Mouse (Mus musculus) ovary, postnatal 14 days (tissue): ENCODE measurements around the gene Scyl1.

Experiments used
- DNase-seq: peaks from one replicate; pipeline ENCODE4 v3.0.0; 2022; ENCODE audit warnings: low spot score

The Scyl1 gene

GRCm38 (mm10) chr19:5742241-5742641 lies 29.0 kb downstream of the Scyl1 start:
- no peak for DNase-seq

DNA sequence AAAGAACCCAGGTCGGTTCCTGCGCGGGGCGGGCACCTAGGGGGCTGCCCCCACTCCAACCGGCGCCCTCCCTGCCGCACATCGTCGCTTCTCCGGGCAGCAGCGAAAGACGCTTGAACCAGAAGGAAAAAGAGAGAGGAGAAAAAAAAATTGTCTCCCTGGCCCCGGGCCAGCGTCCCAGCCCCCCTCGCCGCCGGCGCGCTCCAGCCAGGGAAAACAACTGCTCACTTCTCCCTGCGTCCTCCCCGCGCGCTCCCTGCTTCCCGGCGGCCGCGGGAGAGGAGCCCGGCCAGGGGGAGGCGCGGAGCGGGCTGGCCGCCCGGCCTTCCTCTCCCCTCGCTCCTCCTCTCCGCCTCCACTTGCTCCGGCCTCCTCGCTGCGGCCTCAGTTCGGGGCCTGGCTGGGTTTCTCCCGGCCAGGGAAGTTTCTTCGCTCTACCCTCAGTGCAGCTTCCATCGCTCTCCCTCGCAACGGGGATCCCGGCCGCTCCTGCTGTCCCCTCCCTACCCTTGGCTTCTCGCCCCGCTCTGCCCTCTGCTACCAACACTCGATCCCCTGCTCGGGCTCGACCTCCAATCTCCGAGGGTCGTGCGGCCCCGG lies 29.5 kb downstream of the Scyl1 start:
- peak; percentile 87 for DNase-seq

- peak; percentile 81 for DNase-seq
These were observed 30.6 kb downstream of the Scyl1 start, which contains the start of gene Ltbp3 for GRCm38 (mm10) chr19:5740320-5741317. TSS of gene Ltbp3 (plus strand) at chr19:5740904.

- DNase-seq: no peak
These were observed 31.8 kb downstream of the Scyl1 start for GRCm38 (mm10) chr19:5739446-5739845.

DNA sequence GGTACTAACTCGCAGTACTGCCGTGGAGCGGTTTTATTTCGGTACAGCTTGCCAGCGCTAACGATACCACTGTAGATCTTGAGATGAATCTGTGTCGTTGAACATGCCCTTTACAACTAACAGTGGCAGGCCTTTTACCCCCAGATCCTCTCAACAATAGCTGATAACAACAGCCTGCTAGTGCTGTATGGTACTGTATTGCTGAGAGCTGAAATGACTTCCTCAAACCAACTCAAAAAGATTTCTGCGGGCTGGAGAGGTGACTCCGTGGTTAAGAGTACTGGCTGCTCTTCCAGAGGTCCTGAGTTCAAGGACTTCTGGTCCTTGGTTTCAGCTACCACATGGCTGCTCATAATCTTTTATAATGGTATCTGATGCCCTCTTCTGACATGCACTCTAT lies 36.9 kb downstream of the Scyl1 start:
- no peak for DNase-seq

GRCm38 (mm10) chr19:5731264-5731978 lies 39.8 kb downstream of the Scyl1 start:
- DNase-seq: peak; percentile 86

DNA sequence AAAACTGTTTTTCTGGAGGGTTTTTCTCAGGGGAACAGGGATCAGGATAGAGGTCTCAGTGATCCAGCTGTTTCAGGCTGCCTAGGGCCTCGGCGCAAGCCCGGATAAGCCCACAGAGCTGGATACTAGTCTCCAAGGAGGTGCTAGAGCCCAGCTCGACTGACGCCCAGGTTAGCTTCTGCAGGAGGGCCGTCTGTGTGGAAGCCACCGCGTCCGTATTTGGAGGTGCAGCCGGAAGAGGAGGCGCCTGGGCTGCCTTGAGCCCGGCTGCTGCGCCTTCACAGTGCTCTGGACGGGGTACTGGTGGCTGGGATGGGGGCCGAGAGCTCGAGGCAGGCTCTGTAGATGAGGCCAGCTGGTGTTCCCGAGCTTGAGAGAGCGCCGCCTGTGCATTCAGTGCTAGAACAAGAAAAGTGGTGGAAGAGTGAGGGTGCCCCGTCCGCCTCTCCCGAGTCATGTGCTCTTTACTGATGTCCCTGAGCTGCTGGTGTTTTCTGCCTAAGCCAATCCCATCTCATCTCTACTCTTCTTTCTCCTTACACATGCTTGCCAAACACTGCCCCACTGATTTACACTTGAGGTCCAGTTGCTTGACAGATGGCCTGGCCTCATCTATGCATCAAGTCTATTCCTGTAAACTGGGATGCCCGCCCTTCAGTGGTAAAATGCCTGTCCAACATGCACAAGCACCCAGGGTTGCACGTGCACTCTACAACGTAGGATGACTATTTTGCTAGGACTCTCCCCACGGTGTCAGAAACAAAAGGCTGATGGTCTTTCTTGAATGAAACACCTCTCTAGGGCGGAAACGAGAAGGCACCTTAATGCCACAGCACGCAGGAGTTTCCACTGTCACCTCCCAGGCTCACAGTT lies 40.7 kb downstream of the Scyl1 start:
- DNase-seq: no peak

DNA sequence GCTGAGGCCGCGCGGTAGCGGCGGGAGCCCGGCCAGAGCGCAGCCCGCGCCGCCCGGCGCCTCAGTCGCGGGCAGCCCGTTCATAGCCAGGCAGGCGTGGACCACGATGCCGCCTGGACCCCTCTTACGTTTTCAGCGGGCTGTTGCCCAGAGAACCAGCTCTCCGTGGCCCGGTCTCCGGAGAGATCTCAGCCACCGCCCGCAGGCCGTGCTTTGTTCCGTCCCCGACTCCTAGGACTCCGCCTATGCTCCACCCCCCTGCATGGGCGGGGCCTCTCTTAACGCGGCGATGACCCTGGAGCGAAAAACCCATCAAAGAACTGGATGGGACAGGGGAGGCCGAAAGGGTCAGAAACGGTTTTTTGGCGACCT lies 41.8 kb downstream of the Scyl1 start, which contains the start of gene Fam89b:
Fam89b (minus strand) TSS at position 210 of the 372 bp plus-strand sequence.
- DNase-seq: peak; percentile 83

GRCm38 (mm10) chr19:5728631-5729443 lies 42.4 kb downstream of the Scyl1 start:
- no peak for DNase-seq

DNA sequence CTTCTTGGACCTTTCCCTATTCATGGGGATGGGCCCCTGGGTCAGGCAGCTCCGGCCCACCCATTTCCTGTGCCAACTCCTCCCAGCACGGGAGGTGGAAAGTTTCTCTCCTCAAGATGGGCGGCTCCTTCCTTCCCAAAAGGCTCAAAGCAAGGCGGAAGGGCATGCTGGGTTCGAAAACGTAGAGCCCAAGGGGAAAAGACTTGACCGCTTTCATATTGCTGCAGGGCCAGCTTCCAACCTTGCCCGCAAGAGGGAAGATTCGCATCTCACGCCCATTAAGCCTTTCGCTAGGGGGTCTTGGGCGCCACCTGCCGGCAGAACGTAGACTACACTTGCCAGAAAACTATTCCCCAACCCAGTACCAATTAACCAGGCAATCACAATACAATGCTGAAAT lies 43.5 kb downstream of the Scyl1 start:
- DNase-seq: peak; percentile 87

- DNase-seq: no peak
These were observed 44.1 kb downstream of the Scyl1 start for GRCm38 (mm10) chr19:5726961-5727578.

DNA sequence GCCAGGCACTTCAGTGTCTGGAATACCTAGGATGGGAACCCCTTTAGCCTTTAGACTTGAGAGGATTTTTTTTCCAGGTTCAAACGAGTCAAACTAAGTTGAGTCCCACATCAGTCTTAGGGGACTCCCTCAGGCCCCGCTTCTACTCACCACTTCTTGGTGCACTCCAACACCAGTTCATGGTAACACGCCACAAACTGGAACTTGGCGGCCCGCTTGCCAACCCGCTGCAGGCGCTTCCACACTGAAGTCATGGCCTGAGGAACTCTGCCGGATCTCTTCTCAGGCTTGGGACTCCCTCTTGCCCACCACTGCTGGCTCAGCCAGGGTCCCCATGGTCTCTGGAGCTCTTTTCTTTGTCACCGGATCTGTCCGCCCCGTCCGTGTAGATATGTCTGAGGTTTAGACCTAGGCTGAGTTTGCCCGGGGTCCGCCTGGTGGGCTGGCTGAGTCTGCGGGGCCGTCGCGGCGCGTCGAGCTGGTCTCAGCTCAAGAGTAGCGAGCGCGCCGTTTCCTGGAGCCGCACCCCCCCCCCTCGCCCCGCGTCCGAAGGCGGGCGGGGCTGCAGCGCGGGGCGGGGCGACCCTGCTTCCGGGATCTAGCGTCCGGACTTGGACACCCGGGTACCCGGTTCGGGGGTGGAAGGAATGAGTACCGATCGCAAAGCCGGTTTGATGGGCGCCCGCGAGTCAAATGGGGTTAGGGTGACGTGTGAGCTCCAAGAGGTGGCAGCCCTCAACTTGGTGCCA lies 45.3 kb downstream of the Scyl1 start, which contains the start of gene Ehbp1l1:
Ehbp1l1 (minus strand) TSS at position 551 of the 749 bp plus-strand sequence.
- DNase-seq: no peak

- no peak for DNase-seq
These were observed 46.1 kb downstream of the Scyl1 start for GRCm38 (mm10) chr19:5725029-5725707.

- no peak for DNase-seq
These were observed 46.7 kb downstream of the Scyl1 start for GRCm38 (mm10) chr19:5724549-5724941.

DNA sequence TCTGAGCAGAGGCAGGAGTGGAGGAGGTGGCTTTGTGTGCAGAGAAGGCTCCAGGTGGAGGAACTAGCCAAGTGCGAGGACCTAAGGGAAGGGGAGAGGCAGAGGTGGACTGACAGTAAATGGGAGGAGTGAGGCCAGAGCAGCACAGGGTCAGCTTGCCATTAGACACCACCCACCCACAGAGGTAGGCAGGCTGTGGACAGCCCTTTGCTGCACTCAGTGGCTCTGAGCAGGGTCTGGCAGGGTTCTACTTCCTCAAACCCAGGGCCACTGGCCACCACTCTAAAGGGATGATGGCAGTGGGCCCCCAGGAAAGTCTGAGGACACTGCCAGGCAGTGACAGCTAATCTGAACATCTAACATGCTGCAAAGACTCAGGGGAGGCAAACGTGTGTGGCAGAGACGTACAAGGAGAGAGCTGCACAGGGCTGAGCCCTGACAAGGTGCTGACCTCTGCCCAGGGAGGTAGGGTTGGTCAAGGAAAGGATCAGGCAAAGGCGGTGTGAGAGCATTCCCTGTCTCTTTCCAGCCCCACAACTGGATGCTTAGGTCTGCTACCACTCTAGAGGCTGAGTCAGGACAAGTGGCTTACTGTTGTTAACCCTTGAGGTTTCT lies 47.2 kb downstream of the Scyl1 start:
- no peak for DNase-seq

DNA sequence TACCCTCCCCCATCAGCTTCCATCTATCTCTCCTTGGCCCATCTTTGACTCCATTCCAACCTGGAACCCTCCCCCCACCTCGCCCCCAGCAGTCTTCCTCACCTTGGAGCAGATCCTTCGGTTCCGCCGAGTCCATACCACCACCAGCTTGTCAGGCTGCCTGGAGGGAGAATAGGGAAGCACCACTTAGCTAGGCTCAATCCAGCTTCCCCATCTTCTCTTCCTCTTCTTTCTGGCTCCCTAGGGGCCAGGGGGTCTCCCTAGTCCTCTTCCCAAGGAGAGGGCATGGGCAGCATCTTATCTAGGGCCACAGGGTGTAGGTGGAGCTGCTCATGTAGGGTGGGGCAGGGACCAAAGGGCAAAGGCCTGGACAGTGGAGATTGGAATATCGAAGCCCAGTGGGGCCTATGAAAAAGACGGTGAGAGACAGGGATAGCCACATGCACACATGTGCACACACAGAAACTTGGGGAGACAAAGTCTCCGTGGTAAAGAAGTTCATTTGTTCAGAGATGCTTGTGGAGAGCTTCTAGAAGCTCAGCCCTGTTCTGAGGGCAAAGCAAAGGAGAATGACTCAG lies 48.3 kb downstream of the Scyl1 start:
- DNase-seq: no peak

GRCm38 (mm10) chr19:5721233-5721632 lies 50.0 kb downstream of the Scyl1 start:
- DNase-seq: no peak

DNA sequence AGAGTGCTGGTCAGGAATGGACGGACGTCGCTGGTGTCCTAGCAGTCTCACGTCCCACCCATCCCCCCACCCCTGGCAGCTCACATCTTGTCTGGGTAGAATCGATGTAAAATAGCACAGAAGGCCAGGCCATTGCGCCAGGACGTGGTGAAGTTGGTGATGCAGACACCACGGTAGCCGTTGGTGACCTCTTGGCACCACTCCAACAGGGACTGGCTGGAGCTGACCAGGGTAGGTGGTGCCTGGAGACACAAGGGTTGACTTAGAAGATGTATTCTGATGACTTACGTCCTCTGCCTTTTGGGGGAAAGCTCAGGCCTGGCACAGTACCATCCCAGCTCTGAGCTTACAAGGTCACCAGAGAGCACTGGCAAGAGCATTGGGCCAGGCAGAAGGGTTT lies 54.3 kb downstream of the Scyl1 start:
- DNase-seq: no peak
